Mouse (Mus musculus) heart, adult 10 weeks (tissue): ENCODE data around the gene Sp110. TPM values are rescaled to one million over a fixed set of nuclear protein-coding genes. Genes with fewer than 3 reads are reported as not detected.

Experiments
- polyA plus RNA-seq: library from polyadenylated mRNA; stranded (reverse); fragments of 350-450 nt; fragmentation: Illumina TruSeq; extraction: RNeasy Lipid Tissue Mini Kit (QIAGEN cat#74804); gene quantifications from one replicate; pipeline ENCODE4 v1.2.3, GENCODE M21; 2014; ENCODE audit warnings: low read depth, low replicate concordance

The Sp110 gene
- polyA plus RNA-seq, result 10.0 TPM

DNA sequence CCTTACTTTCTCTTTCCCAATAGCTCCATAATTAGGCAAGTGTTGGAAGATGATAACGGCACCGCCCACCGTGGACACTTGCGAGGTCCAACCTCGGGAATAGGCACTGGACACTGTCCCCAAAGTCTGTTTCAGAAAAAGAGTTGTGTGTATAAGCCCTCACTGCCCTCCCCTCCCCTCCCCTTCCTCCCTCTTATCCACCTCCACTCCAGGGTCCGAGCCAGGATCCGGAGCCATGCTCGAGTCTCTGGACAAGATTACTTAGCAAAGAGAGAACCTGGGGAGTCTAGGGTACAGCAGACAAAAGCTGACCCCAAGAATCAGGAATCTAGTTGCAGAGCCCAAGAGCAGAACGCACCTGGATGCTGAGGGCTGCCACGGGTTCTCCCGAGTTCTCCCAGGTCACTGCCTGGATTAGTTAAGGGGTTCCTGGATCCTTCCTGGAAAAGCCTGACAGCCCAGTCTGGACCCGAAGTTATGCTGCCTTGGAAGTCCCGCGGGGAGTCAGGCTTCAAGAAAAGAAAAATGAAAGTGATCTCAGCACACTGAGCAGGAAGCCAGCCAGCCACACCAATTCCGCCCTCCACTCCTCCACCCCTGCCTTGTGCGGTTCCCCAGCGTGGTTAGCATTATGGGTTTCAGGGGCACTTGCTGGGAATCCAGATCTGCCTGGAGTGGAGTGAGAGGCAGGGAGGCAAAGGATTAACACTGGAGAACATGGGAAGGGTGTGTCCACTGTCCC lies at the start of gene Sp110:
Gene Sp110, minus strand, starts transcription at position 547 of the 742 bp plus-strand sequence.

DNA sequence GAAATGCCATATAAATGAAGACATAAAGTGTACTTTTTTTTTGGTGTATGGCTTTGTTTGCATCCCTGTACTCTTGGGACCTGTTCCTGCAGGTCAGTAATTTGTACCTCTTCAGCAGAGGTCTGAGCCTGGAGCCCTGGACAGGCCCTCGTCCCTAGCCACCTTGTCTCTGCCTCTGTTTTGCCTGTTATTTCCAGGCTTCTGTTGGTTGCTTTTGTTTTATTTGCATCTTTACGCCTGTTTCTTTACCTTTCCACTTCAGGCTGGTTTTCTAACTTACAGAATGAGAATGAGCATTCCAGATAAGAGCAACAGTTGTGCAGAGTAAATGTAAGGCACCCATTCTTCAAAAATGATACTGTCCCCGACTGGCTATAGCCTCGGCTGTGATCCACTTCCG lies 1.5 kb upstream of the Sp110 start, which contains the start of gene Sp140:
Gene Sp140, plus strand, starts transcription at position 301 of the 400 bp plus-strand sequence.

DNA sequence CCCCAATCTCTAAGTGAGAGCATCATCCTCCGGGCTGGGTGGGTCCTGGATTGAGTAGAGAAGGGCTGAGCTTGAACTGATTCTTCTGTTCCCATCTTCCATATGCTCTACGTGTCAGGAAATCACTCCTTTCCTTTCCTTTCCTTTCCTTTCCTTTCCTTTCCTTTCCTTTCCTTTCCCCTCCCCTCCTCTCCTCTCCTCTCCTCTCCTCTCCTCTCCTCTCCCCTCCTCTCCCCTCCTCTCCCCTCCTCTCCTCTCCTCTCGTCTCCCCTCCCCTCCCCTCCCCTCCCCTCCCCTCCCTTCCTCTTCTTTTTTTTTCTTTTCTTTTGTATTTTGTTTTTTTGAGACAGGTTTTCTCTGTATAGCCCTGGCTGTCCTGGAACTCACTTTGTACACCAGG lies 23.2 kb downstream of the Sp110 start, which contains the start of gene G530012D18Rik:
Gene G530012D18Rik, plus strand, starts transcription at position 301 of the 400 bp plus-strand sequence.

Other genes with a start within 250 kb of the Sp110 start
- not detected for gene G530012D18Rik, start 23.1 kb downstream of the Sp110 start, polyA plus RNA-seq
- gene Sp140, start 1.6 kb upstream of the Sp110 start, polyA plus RNA-seq, result 4.3 TPM
- 36.7 TPM for gene Sp100, start 51.2 kb upstream of the Sp110 start, polyA plus RNA-seq
- 1.7 TPM for gene A630001G21Rik, start 179.8 kb upstream of the Sp110 start, polyA plus RNA-seq
- 87.7 TPM for gene Cab39, start 194.6 kb upstream of the Sp110 start, polyA plus RNA-seq